Mouse (Mus musculus): ENCODE measurements around the gene Taf9.

- TF ChIP-seq POLR2A (IDR thresholded peaks at IDR 0.05; ENCODE audit: control insufficient read depth, extremely low read depth, insufficient read depth, low read length, poor library complexity), result no peak
- no peak for TF ChIP-seq CTCF (IDR thresholded peaks at IDR 0.05; ENCODE audit: borderline replicate concordance, control insufficient read depth, extremely low read depth, insufficient read depth, low read length, poor library complexity)
Observed at GRCm38 (mm10) chr13:100611266-100611665, 40.1 kb upstream of the Taf9 start.
